Mouse (Mus musculus): ENCODE results near the gene Ric8a. TPM values are rescaled to one million over a fixed set of nuclear protein-coding genes. Genes with fewer than 3 reads are reported as not detected.
"Not testable (repeated sequence)": the region's sequence is repeated elsewhere in the genome, so short reads cannot be mapped to it uniquely, and the experiment has no call there.

The Ric8a gene
- total RNA-seq, 2 experiments from 2014 or later, result 19.8 to 22.4 TPM

DNA sequence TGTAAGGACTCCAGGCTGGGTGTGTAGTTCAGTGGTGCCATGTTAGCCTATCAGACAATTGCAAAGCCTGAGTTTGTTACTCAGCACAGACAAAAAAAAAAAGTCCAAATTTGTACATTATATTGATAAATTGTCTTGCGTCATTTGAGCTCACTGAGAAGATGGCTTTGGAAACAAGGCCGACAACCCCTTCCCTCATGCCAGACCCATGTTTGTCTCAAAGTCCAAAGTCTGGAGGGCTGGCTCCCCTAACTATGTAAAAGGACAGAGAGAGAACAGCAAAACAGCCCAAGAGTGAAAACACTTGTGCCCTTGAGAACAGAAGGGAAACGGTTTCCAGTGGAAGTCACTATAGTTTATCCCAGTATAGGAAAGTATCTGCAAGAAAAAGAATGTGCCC is 23.7 kb downstream of the Ric8a start:
- no peak for DNase-seq
- intact Hi-C loops (cut with DNase I), result no loop called here

DNA sequence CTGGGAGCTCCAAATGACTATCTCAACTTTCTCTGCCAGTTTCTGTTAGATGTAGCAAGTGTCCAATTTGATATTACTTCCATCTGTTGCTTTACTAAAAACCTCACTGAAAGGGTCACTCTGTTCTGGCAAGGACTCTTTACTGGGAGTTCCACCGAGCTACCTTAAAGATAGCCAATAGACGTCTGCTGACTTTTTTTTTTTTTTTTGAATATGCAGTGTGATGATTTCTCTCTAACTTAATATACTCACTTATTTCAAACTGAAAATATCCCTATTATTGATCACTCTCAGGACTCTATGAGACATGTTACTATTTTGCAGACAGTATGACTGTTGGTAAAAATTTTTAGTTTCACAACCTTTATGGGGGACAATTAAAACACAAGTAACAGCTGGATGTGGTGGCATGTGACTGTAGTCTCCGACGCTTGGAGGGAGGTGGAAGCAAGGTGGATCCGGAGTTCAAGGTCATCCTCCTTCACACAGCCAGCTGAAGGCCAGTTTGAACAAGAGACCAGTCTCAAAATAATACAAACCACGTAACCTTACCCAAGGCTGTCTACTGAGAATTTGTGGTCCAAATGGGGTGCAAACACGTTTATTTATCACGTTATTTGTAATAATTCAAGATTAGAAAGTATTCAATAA is 24.2 kb downstream of the Ric8a start:
- intact Hi-C loops (cut with DNase I), result no loop called here
- DNase-seq, result no peak

DNA sequence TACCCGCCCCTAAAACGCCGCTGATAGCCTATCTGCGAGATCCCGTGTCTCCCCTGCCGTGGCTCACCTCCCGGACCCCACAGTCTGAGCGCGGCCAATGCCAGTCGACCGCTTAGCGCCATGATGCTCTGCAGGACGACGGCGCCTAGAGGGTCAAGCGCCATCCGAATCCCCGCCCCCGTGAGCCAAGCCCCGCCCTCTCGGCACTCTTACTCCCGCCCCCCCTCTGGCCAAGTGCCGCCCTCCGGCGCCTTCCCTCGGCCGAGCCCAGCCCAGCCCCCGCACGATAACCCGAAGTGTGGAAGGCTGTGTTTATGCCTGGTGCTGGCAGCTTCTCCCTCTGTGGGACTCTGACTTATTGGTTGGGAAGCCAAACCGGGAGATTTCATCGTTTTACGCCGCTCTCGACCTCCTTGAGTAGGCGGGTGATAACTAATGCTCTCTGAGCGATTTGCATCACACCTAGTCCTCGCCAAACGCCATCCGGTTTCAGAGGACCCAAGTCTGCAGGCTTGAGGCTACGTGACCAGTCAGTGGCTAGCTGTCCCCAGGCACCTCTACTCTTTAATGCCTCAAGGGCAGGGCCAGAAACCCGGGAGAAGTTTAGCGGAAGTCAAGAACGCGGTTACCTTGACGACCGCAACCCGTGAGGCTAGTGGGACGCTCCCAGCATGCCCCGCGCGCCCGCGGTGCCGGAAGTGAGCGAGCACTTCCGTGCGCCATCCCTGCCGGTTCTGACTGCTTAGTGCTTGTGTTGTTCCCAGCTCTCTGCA is 25.1 kb downstream of the Ric8a start, which contains the start of the genes Psmd13 and Sirt3:
Psmd13 (plus strand) TSS at position 273 of the 773 bp plus-strand sequence.
Sirt3 (minus strand) TSS at position 614 of the 773 bp plus-strand sequence.
- DNase-seq, result peak; percentile 92 to 94
- intact Hi-C loops (cut with DNase I), result loop anchor here (1.0 kb wide), 1 partner anchor 25 kb away; the partner anchor contains the start of gene Bet1l

DNA sequence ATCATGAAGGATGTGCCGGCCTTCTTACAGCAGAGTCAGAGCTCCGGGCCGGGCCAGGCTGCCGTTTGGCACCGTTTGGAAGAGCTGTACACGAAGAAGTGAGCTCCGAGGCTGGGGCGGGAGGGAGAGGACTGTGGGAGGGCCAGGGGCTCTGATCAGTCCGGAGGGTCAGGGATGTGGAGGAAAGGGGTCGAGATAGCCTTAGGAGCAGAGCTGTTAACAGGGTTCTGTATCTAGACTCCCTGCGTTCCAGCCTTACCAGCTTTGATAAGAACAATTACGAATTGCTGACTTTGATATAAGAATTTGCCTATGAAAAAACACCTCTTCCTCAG is 25.7 kb downstream of the Ric8a start:
- intact Hi-C loops (cut with DNase I), result loop anchor here (1.0 kb wide), 1 partner anchor 25 kb away; the partner anchor contains the start of gene Bet1l
- no peak for DNase-seq

DNA sequence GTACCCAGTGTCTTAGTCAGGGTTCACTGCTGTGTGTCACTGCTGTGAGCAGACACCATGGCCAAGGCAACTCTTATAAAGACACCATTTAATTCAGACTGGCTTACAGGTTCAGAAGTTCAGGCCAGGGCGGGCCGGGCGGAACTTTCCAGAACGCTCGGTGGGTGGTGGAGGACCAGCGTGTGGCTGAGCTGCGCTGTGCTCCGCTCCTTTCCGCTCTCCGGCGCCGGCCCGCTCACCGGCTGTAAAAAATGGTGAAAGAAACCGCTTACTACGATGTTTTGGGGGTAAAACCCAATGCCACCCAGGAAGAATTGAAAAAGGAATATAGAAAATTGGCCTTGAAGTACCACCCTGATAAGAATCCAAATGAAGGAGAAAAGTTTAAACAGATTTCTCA is 33.9 kb downstream of the Ric8a start:
- intact Hi-C loops (cut with DNase I); DNase-seq: not testable (repeated sequence)

DNA sequence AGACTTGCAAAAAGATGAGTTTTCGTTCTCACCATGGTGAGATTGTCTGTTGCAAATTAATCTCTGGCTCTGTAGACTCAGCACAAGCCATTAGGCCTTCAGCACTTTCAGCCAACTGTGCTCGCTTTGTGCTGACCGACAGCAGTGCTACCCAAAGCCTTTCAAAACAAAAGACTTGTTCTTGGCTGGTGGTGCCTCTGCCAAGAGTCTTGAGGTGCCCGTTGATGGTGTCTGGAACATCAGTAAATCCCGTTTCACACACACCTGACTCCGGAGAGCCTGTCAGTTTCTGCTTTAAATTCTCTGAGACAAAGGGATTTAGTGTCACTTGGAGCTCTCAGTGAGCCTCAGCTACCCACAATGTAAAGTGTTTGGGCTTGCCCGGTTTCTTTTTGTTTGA is 37.3 kb downstream of the Ric8a start:
- intact Hi-C loops (cut with DNase I), result no loop called here
- no peak for DNase-seq

DNA sequence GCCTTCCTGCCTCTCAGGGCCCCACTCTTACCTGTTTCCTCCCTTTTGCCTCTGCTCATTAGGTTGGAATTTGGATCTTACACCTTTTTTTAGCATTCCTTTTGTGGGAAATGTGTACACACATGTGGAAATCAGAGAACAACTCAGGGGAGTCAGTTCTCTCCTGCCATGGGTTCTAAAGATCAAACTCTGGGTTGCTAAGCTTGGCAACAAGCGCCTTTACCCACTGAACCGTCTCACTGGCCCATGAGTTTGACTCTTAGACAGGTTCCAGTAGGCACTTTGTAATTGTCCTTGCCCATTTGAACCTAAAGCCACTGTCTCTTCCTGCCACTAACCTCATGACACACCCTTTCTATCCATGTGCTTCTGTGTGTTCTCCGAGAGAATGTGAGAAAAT is 37.9 kb downstream of the Ric8a start:
- DNase-seq, result no peak
- intact Hi-C loops (cut with DNase I), result no loop called here

DNA sequence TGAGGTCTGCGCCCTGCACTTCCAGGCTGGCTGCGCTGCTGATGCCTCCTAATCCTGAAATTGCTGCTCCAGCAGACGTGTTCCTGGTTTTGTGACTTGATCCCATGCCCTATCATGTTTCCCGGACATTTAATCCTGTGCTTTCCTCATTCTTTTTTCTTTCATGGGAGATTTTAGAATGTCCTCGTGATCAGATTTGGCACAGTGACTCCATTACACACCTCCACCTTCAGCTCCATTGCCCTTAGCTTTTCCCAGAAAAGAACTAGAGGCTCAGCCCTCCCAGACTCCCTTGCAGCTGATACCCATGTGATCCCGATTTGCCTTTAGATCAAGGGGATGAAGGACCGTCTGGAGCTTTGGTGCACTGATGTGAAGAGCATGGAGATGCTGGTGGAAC is 41.1 kb downstream of the Ric8a start:
- intact Hi-C loops (cut with DNase I), result no loop called here

DNA sequence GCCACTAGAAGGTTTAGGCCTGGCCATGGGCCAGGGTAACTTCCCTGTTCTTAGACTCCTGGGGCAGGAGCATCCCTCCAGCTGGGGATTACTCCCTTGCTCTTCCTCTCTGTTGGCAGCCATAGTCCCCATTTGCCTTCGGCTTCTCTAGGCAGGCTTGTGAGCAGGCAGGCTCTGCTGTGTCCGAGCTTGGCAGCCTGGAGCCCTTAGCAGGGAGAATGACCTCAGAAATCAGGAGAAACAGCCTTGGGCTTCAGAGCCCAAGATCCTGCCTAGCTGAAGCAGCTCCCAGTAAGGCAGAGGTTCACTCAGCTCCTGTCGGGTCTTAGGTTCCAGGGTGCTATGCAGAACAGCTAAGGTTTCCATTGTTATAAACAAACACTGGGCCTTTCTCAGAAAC is 42.4 kb downstream of the Ric8a start:
- no peak for DNase-seq
- intact Hi-C loops (cut with DNase I), result no loop called here

More for the DNA sequence above, 41.1 kb downstream of the Ric8a start:
- no peak for DNase-seq

DNA sequence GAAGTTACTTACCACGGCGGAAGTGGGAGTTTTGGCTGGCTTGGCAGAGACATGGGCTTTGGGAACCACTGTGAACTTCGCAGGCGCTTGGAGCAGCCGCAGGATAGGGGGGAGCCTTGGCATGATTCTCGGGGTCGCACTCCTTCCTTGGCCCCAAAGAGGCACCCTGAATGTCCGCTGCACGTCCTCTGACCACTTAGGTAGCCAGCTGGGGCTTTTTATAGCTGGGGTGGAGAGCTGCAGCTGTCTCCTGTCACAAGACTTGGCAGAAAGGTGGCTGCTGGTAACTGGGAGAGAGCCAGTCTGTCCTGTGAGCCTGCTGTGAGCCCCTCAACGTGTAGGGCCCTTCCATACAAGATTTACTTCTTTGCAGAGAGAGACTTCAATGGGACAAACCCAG is 43.5 kb downstream of the Ric8a start, which contains the start of gene Cox8b:
Cox8b (minus strand) TSS at position 227 of the 400 bp plus-strand sequence.
- intact Hi-C loops (cut with DNase I), result no loop called here
- DNase-seq, result peak; percentile 49 to 56

DNA sequence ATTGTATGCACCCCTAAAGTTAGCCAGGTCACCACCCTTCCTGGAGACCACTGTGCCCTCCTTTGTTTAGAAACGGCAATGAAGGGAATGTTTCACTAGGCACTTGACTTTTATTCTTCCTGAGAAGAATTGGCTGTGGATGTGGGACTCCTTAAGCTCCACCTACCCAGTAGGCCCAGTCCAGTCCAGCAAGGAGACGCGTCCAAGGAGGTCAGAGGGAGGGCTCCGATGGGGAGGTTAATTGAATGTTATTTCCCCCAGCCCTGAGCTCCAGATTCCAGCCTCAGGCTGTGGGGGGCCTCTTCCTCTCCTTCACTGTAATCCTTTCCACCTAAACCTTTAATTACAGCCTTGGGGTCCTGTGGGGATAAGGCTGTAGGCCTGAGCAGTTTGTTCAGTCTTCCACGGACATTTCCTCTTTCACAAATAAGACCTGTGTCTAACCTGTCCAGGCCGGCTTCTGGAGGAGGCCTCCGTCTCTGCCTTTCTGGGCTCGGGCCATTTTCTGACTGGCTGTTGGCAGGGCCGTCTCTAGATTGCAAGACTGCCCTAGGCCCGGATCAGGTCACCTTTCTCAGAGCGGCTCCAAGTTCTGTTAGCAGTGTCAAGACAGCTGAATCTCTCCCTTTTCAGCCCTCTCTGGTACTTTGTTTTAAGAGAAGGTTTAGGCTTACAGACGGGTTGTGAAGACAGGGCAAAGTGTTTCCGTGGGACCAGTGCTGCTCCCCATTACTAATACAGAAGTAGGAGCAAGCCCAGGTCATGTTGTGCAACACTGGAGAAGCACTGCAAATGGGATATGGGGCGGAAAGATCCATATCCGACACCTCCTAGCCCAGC is 45.5 kb downstream of the Ric8a start:
- intact Hi-C loops (cut with DNase I), result no loop called here
- DNase-seq, result no peak

DNA sequence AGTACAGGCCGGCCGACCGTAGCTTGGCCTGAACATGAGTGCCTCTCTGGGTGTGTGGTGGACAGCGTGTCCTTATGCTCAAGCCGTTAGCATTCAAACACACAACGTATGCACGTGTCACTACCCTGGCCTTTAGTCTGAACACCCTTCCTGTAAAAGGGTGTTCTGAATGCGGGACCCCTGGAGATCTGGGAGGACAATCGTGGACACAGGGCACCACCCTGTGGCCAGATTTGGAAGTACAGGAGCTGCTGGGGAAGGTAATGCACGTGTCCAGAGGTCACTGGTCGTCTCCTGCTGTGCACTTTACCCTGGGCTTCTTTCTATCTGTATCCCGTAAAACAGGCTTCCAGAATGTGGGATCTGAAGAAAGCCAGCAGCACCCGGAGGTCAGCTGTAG is 46.5 kb downstream of the Ric8a start:
- intact Hi-C loops (cut with DNase I), result loop anchor here (1.0 kb wide), 1 partner anchor 59 kb away; no protein-coding TSS in a partner anchor
- DNase-seq, result peak; percentile 82 to 92

DNA sequence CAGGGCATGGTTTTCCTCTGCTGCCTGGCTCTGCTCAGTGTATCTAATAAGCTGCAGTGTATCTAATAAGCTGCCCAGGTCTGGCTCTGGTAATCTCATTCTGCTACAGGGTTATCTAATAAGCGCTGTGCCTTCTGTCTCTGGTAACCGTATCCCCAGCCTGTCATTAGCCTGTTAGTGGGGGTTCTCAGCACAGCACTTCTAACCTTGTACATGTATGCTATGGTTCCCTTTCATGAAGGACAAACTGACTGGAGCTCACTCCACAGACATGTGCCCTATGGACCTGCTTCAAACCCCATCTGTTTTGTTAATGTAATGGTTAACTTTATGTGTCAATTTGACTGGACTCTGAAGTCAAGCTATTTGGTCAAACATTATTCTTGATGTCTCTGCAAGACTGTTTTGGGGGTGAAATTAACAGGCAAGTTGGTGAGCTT is 48.9 kb downstream of the Ric8a start:
- intact Hi-C loops (cut with DNase I), result no loop called here
- DNase-seq, result no peak

DNA sequence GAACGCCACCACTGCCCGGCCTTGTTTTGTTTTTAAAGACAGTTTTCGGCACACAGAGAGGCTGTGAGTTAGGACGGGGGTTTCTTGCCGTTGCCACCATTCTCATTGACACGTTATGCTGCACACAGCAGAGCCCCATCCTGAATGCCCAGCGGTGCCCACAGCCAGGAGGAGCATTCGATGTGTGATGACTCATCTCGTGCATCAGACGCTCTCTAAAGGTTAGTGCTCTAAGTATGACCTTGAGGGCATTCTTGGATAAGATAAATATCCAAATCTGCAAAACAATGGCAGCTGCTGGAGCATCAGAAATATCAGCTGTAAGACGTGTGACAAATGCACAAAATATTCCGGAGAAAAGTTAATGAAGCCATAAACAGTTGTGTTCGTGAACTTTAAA is 50.4 kb downstream of the Ric8a start:
- intact Hi-C loops (cut with DNase I), result no loop called here
- no peak for DNase-seq

DNA sequence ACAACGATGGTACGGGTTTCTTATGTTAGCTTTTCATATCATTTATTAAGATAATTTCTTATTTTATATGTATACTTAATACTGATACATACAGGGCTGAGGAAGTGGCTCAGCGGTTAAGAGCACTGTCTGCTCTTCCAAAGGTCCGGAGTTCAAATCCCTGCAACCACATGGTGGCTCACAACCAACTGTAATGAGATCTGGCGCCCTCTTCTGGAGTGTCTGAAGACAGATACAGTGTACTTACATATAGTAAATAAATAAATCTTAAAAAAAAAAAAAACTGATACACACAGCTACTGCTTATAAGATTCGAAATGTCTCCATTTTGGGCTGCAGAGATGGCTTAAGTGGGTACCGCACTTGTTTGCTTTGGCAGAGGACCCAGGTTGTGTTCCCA is 50.9 kb downstream of the Ric8a start:
- no peak for DNase-seq
- intact Hi-C loops (cut with DNase I), result loop anchor here (1.0 kb wide), 6 partner anchors 33 to 269 kb away; no protein-coding TSS in a partner anchor

DNA sequence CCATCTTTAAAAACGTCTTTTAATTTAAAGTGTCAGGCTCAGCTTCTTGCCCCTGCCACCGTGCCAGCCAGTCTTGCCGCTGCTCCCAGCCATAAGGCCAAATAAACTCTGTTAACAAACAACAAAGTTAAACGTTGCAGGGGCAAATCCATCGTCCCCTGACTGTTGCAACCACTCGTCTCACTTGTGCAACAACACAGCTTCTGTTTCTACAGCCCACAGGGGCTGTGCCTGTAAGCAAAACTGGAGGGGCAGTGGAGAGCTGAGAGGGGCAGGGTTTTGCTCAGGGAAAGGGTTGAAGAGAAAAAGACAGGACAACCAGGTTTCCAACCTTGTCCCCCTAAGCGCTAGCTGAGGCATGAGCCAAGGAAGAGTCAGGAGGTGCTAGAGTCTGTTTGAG is 51.4 kb downstream of the Ric8a start:
- DNase-seq, result no peak
- intact Hi-C loops (cut with DNase I), result loop anchor here (1.0 kb wide), 6 partner anchors 32 to 268 kb away; no protein-coding TSS in a partner anchor

DNA sequence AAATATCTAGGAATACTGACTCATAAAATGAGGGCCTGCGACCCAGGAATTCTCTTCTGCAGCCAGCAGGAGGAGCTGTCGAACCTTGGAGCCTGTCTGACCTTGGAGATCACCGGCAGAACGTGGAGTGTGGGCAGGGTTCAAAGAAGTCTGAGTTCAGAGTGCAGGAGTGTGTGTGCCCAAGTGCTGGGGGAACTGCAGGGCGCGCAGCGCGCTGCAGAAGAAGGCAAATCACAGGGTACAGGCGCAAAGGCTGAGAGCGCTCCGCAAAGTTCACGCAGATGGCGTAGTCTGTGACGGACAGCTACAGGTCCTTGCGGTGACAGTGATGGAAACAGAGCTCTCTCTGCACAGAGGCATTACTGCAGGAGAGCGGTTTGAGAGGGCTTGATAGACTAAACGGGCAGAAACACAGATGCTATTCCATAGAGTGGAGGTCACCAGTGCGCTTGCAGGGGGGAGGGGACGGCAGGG is 51.9 kb downstream of the Ric8a start:
- intact Hi-C loops (cut with DNase I), result loop anchor here (1.0 kb wide), 6 partner anchors 32 to 268 kb away; no protein-coding TSS in a partner anchor
- DNase-seq, result peak; percentile 85 to 87

DNA sequence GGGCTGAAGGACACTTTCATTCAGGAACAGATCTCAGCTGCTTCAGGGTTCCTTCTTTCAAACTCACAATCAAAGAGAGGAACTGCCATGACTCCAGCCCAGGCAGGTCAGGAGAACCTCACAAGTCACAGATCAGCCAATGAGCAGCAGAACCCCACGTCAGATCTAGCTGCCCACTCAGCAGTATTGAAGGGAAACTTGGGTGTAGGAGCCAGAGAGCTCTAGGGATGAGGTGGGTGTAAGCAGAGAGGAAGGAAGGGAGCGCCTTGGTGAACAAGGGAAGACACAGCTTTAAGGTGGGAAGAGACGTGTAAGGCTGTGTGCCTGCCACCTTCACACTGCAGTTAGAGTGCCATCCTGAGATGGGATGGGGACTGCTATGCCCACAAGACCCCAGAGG is 55.5 kb downstream of the Ric8a start:
- DNase-seq, result no peak
- intact Hi-C loops (cut with DNase I), result no loop called here

DNA sequence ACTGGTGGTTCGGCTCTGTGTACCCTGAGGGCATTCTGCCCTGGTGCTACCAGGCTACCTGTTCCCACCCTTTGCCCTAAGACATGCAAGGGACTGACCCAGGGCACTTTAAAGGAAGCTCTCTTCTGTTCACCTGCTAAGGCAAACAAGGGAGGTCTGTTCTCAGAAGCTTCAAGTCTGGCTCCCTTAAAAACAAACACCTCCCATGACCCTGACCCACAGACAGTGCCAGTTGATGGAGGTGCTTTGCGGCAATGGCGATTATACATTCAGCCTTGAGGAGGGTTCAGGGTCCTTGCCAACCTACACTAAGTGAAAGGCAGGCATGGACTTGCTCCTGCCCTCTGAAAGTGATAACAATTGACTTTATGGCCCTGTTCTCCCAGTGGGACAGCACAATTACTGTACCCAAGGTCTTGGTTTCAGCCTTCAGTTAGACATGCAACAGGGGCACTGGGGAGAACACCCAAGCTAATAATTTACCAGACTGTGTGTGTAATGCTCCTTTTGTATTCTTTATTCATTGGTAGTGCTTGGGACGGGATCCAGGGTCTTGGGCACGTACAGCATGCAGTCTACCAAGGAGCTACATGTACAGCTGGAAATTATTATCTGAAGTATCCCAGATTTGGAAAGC is 56.2 kb downstream of the Ric8a start:
- intact Hi-C loops (cut with DNase I), result no loop called here
- DNase-seq, result no peak

Measured in heart, postnatal 36 days (tissue).